Mouse (Mus musculus) intestine, postnatal 0 days (tissue): ENCODE results near the gene Tcf7. TPM values are rescaled to one million over a fixed set of nuclear protein-coding genes. Genes with fewer than 3 reads are reported as not detected.
"Not testable (repeated sequence)": the region's sequence is repeated elsewhere in the genome, so short reads cannot be mapped to it uniquely, and the experiment has no call there.

Source experiments
- ATAC-seq: fragments of 200-750 bp; cut with Nextera tagmentation; 2 replicates; pipeline ENCODE4 v1.8.0; 2017; ENCODE audit warnings: mild to moderate bottlenecking, moderate TSS enrichment, moderate library complexity
- H3K27ac ChIP-seq: fragments of 300-500 bp; sonication (generic); 2 replicates; pipeline ENCODE4 v1.5.1; 2014; ENCODE audit warnings: mild to moderate bottlenecking, low read depth, low read length, moderate library complexity
- H3K27me3 ChIP-seq: fragments of 300-500 bp; sonication (generic); replicated peaks from 2 replicates; pipeline ENCODE4 v1.6.1; 2014; ENCODE audit warnings: low read length, mixed read lengths; ENCODE audit not compliant: control insufficient read depth, insufficient read depth
- H3K36me3 ChIP-seq: fragments of 300-500 bp; sonication (generic); 2 replicates; pipeline ENCODE4 v1.6.1; 2014; ENCODE audit warnings: mild to moderate bottlenecking, moderate library complexity; ENCODE audit not compliant: control insufficient read depth, insufficient read depth
- H3K4me1 ChIP-seq: fragments of 300-500 bp; sonication (generic); replicated peaks from 2 replicates; pipeline ENCODE4 v1.6.1; 2014; ENCODE audit warnings: antibody characterized with exemption, low read length, mixed read lengths; ENCODE audit not compliant: control insufficient read depth, insufficient read depth
- H3K4me2 ChIP-seq: fragments of 300-500 bp; sonication (generic); replicated peaks from 2 replicates; pipeline ENCODE4 v1.6.1; 2014; ENCODE audit warnings: low read depth, mild to moderate bottlenecking, moderate library complexity
- H3K4me3 ChIP-seq: fragments of 300-500 bp; sonication (generic); 2 replicates; pipeline ENCODE4 v1.5.1; 2014; ENCODE audit warnings: low read depth, low read length
- H3K9ac ChIP-seq: fragments of 300-500 bp; sonication (generic); 2 replicates; pipeline ENCODE4 v1.6.1; 2014; ENCODE audit warnings: mild to moderate bottlenecking, low read depth, low read length
- H3K9me3 ChIP-seq: fragments of 300-500 bp; sonication (generic); 2 replicates; pipeline ENCODE4 v1.6.1; 2016; ENCODE audit warnings: mixed run types; ENCODE audit not compliant: control insufficient read depth
- CTCF ChIP-seq: sonication (generic); IDR thresholded peaks from 2 replicates; pipeline ENCODE4 v1.5.1; 2016; ENCODE audit warnings: low read depth, mild to moderate bottlenecking, control low read depth, antibody characterized with exemption, moderate library complexity
- WGBS: fragments of 180-500 bp; shearing (Covaris S2); extraction: QIAGEN DNeasy Blood & Tissue Kit; methylation state at CpG from one replicate; pipeline ENCODE4 v1.1.7; 2014; 5-methylcytosine and 5-hydroxymethylcytosine counted together
- polyA plus RNA-seq: library from polyadenylated mRNA; unstranded; fragments of >200 nt; fragmentation: Nextera tagmentation; extraction: Ambion mirVana; gene quantifications from 2 replicates; pipeline ENCODE4 v1.2.1, GENCODE M21; 2015

Gene Tcf7
- polyA plus RNA-seq, 1 experiment from 2014 or later: 3.3 TPM

DNA sequence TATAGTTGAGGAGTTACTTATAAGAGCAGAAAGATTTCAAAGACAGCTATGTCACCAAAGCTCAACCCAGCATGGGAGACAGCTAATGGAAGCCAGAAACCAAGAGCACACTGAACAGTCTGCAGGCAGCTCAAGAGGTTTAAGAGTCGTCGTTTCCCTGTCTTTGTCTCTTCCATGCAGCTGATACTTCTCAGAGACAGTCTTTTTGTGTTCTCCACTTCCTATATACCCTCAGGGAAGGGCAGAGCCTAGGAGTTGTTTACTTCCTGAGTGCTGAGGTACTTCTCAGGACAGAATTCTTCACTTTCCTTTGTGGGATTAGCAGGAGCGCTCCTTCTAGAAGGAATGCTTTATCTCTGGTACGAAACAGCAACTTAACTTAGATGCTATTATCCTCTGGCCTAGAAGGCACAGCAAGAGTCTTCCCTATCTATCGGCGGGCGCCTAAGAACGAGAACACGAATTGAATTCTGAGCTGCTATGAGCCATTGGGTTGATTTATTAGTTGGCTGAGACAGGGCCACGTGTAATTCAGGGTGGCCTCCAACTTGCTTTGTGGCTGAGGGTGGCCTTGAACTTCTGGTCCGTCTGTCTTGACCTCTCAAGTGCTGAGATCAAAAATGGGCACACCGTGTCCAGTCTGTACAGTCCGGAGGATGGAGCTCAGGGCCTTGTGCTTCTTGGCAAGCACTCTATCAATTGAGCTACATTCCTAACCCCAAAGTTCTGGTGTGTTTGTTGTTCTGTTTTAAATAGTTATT, 55.2 kb downstream of the Tcf7 start:
- no peak overlapping the region for H3K9ac ChIP-seq
- no peaks in the 10 kb centered on the region for H3K9me3 ChIP-seq
- no peaks in the 10 kb centered on the region; the same call in 1 of the 2 replicates for H3K4me1 ChIP-seq
- no peak overlapping the region for H3K27ac ChIP-seq
- H3K4me2 ChIP-seq: no peak overlapping the region
- WGBS: 79% methylated on average over 13 of the region's 13 CpGs
- H3K4me3 ChIP-seq: no peak overlapping the region
- no peaks in the 10 kb centered on the region for H3K27me3 ChIP-seq
- TF ChIP-seq CTCF: no peak
- no peak for ATAC-seq
- H3K36me3 ChIP-seq: no peaks in the 10 kb centered on the region

DNA sequence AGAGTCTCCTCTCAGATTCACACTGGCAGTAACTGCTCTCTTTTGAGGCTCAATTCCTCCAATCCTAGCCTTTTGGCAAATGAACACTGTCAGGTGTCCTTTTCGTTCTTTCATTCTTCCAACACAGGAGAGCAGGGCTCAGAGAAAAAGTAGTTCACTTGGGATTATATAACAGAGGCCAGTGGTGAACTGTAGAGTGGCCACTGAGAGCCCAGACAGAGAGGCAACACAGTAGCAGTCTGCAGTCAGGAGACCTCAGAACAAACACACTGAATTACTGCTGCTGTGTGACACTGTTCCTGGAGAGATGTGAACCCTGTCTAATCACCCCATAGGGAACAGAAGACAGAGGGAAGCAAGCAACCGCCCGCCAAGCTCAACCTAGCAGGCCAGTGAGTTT, 55.8 kb downstream of the Tcf7 start:
- no peak for ATAC-seq
- H3K4me2 ChIP-seq: no peak overlapping the region
- H3K9me3 ChIP-seq: no peaks in the 10 kb centered on the region
- no peaks in the 10 kb centered on the region; the same call in 1 of the 2 replicates for H3K4me1 ChIP-seq
- H3K36me3 ChIP-seq: no peaks in the 10 kb centered on the region
- no peak overlapping the region for H3K4me3 ChIP-seq
- no peak overlapping the region for H3K9ac ChIP-seq
- H3K27ac ChIP-seq: no peak overlapping the region
- no peak for TF ChIP-seq CTCF
- H3K27me3 ChIP-seq: no peaks in the 10 kb centered on the region
- 67% methylated on average over 3 of the region's 3 CpGs for WGBS

DNA sequence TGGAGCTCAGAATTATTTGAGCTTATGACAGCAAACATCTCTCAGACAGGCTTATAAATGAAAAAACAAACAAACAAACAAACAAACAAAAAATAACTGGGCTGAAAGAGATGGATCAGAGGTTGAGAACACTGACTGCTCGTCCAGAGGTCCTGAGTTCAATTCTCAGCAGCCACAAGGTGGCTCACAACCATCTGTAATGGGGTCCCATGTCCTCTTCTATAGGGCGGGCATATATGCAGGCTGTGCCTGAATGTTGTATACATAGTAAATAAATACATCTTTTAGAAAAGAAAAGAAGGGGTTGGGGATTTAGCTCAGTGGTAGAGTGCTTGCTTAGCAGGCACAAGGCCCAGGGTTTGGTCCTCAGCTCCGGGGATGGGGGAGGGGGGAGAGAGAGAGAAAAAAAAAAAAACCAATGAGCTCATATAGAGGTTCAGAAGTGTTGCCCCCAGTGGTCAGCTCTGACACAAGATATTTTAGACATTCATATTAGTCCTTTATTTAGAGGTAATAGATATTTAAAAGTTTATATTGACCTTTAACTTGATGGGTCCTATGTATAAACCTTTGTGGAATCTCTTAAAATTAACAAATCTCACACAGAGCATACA, 56.7 kb downstream of the Tcf7 start:
- no peaks in the 10 kb centered on the region; the same call in 1 of the 2 replicates for H3K4me1 ChIP-seq
- 66% methylated on average over 3 of the region's 3 CpGs for WGBS
- ATAC-seq: no peak

DNA sequence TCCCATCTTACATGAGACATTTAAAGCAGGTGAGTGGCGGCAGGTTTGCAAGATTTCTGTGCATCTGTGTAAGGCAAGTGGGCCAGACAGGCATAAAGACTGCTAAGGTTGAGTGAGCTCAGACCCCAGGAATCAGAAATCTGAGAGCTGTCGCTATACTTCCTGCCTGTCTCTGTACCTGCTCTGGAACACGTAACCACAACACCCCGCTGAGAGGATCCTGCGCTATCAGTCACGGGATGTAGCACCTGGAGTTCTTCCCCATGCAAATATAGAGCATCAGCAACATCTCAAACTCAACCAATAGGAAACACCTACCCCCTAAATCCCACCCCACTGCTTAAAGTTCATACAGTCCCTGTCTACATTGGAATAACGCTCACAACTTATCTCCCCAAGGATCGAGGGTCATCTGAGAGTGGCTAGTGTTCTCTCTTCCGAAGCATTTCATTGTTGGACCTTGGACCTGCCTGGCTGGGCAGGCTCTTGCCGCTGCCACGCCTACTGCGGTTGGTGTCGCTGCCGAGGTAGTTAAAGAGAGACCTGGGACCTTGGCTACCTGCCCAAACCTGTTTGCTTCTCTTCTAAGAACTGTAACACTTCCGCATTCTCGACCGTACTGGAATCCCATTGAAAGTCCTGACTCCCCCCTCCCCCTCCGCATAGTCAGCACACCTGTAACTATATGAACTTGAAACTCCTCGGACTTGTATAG, 58.7 kb downstream of the Tcf7 start:
- H3K9ac ChIP-seq: 0 out of 2 replicates have a peak overlapping the region, but pooled peaks have one; percentile 34
- peak overlapping the region; percentile 7; the same call in 1 of the 2 replicates for H3K4me3 ChIP-seq
- H3K27me3 ChIP-seq: no peaks in the 10 kb centered on the region
- peak overlapping the region; percentile 58 for H3K4me2 ChIP-seq
- TF ChIP-seq CTCF: peak; percentile 25; the same call in 1 of the 2 replicates
- no peaks in the 10 kb centered on the region for H3K9me3 ChIP-seq
- peak overlapping the region; percentile 88 for H3K27ac ChIP-seq
- H3K36me3 ChIP-seq: no peaks in the 10 kb centered on the region
- H3K4me1 ChIP-seq: no peaks in the 10 kb centered on the region
- whole genome bisulfite sequencing: 7% methylated on average over 19 of the region's 19 CpGs
- peak; percentile 94 for ATAC-seq

More for the DNA sequence above, 56.7 kb downstream of the Tcf7 start:
- Histone ChIP-seq H3K9ac (no peak overlapping the region), H3K4me3 (no peak overlapping the region), H3K27ac (no peak overlapping the region), H3K36me3 (no peaks in the 10 kb centered on the region), H3K9me3 (no peaks in the 10 kb centered on the region), H3K4me2 (no peak overlapping the region), H3K27me3 (no peaks in the 10 kb centered on the region)
- TF ChIP-seq CTCF: peak; percentile 18; the same call in 1 of the 2 replicates

DNA sequence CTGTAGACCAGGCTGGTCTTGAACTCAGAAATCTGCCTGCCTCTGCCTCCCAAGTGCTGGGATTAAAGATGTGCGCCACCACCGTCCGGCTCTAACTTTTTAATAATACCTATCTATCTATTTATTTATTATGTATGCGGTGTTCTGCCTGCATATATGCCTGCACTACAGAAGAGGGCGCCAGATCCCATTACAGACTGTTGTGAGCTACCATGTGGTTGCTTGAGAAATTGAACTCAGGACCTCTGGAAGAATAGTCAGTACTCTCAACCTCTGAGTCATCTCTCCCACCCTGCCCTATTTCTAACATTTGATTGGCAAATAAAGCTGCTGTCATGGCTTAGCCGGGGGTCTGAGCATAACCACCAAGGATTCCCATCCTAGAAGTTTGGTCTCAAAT, 59.9 kb downstream of the Tcf7 start:
- TF ChIP-seq CTCF: peak; percentile 72
- no peaks in the 10 kb centered on the region for H3K4me1 ChIP-seq
- H3K4me2 ChIP-seq: no peak overlapping the region
- ATAC-seq: no peak
- no peak overlapping the region for H3K4me3 ChIP-seq
- WGBS: 73% methylated on average over 6 of the region's 6 CpGs
- H3K9me3 ChIP-seq: no peaks in the 10 kb centered on the region
- H3K36me3 ChIP-seq: no peaks in the 10 kb centered on the region
- no peak overlapping the region for H3K9ac ChIP-seq
- H3K27me3 ChIP-seq: no peaks in the 10 kb centered on the region
- H3K27ac ChIP-seq: no peak overlapping the region

DNA sequence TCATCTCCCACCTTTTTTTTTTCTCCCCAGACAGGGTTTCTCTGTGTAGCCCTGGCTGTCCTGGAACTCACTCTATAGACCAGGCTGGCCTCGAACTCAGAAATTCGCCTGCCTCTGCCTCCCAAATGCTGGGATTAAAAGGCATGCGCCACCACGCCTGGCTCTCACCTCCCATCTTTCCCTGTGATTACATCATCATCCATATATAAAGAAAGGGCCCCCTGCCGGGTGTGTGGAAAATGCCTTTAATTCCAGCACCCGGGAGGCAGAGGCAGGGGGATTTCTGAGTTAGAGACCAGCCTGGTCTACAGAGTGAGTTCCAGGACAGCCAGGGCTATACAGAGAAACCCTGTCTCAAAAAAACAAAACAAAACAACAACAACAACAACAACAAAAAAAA, 60.9 kb downstream of the Tcf7 start:
- H3K9ac ChIP-seq, H3K4me1 ChIP-seq, H3K36me3 ChIP-seq, H3K9me3 ChIP-seq, H3K27me3 ChIP-seq, H3K4me3 ChIP-seq, ATAC-seq, H3K27ac ChIP-seq, H3K4me2 ChIP-seq: not testable (repeated sequence)
- 87% methylated on average over 6 of the region's 6 CpGs for WGBS
